Mouse (Mus musculus) macrophage (primary cell): ENCODE results near the gene Rspo3. TPM values are rescaled to one million over a fixed set of nuclear protein-coding genes. Genes with fewer than 3 reads are reported as not detected.

ENCODE experiments used
- polyA plus RNA-seq: library from polyadenylated mRNA; stranded (reverse); fragments of 250-400 nt; gene quantifications from 3 replicates; pipeline ENCODE4 v1.2.4, GENCODE M21; 2018; ENCODE audit warnings: inconsistent platforms

Rspo3 gene
- polyA plus RNA-seq, 1 experiment from 2014 or later, result not detected

Other genes with a start within 250 kb of the Rspo3 start
- 15.5 to 19.7 TPM (median 16.2 TPM) in 3 replicates for gene Echdc1, start 222.7 kb downstream of the Rspo3 start, polyA plus RNA-seq
- gene Rnf146, start 173.4 kb downstream of the Rspo3 start, polyA plus RNA-seq, result 27.1 to 33.7 TPM (median 31.0 TPM) in 3 replicates